Mouse (Mus musculus): ENCODE data around the gene Zmiz1.

- TF ChIP-seq CTCF (IDR thresholded peaks at IDR 0.05; ENCODE audit: low read depth, low read length) = no peak
- TF ChIP-seq EP300 (IDR thresholded peaks at IDR 0.05; ENCODE audit: insufficient read depth, low read depth, low read length) = no peak
Observed at GRCm38 (mm10) chr14:25701986-25702385, 243.0 kb downstream of the Zmiz1 start.
